In the genomic region with DNA sequence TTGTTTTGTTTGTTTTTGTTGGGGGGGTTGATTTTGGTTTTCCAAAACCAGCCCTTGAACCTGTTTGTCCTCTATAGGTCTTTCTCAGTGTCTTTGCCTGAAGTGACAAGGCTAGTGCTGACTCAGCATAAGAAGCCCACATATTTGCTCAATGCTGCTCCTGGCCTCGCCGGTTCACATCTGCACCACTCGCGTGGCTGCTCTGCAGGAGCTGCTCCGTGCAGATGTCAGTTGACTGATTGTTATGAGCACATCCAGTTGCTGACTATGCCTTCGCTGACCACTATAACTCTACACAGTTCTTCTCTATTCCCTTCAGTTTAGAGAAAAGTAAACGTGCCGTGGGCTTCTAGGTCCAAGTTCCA, we compare ENCODE assay signal across 21 mouse cellular contexts. TPM values are rescaled to one million over a fixed set of nuclear protein-coding genes. Genes with fewer than 3 reads are reported as not detected.
DNase-seq lines count a peak whose midpoint lies in the region; ATAC-seq and TF ChIP-seq lines count a peak whose summit lies in the region.
"Had no signal": no experiment of that assay in that cellular context is flagged by ENCODE, and none has a peak within 500 bp of the region (broad histone marks: within the 10 kb centered on the region; RNA-seq: fewer than 3 reads in every experiment).

No protein-coding gene starts in this region.

- ATAC-seq in forebrain, embryonic 14.5 days: 0 out of 2 replicates have a peak, but pooled peaks have one; percentile 40
- no peak for ATAC-seq in forebrain, embryonic 16.5 days
- ATAC-seq in hindbrain, embryonic 14.5 days (ENCODE audit: low FRiP score): 0 out of 2 replicates have a peak, but pooled peaks have one; percentile 43
- ATAC-seq in neural tube, embryonic 12.5 days (ENCODE audit: low FRiP score, low read depth): peak; percentile 59; the same call in 1 of the 2 replicates
- ATAC-seq: intestine, embryonic 16.5 days had no signal

- H3K9me3 ChIP-seq in forebrain, embryonic 14.5 days (replicated peaks; ENCODE audit: control insufficient read depth, low read length): no peaks in the 10 kb centered on the region
- no peaks in the 10 kb centered on the region for H3K9me3 ChIP-seq in forebrain, embryonic 16.5 days (ENCODE audit: control insufficient read depth, low read length)
- H3K9me3 ChIP-seq in hindbrain, embryonic 14.5 days (ENCODE audit: control insufficient read depth, low read length): no peaks in the 10 kb centered on the region
- no peaks in the 10 kb centered on the region for H3K9me3 ChIP-seq in neural tube, embryonic 12.5 days
- H3K9me3 ChIP-seq: heart, embryonic 13.5 days; stomach, embryonic 15.5 days had no signal

- H3K4me1 ChIP-seq in forebrain, embryonic 14.5 days (ENCODE audit: control insufficient read depth, insufficient read depth, low read length): no peaks in the 10 kb centered on the region; the same call in 1 of the 2 replicates
- peaks cover 7% of the 10 kb centered on the region for H3K4me1 ChIP-seq in forebrain, embryonic 16.5 days (replicated peaks; ENCODE audit: control insufficient read depth, insufficient read depth, low read length)
- 0 out of 2 replicates have a peak, but pooled peaks cover 2% of the 10 kb centered on the region for H3K4me1 ChIP-seq in hindbrain, embryonic 14.5 days (replicated peaks; ENCODE audit: control insufficient read depth, insufficient read depth, low read length)
- peaks cover 12% of the 10 kb centered on the region; the same call in 1 of the 2 replicates for H3K4me1 ChIP-seq in neural tube, embryonic 12.5 days
- H3K4me1 ChIP-seq: heart, embryonic 13.5 days; stomach, embryonic 15.5 days had no signal

- DNase-seq in forebrain, embryonic 14.5 days (ENCODE audit: low spot score): no peak
- DNase-seq in brain, embryonic 14.5 days (ENCODE audit: low read depth): peak; percentile 27
- no peak for DNase-seq in hindbrain, embryonic 14.5 days (ENCODE audit: low spot score)
- DNase-seq in spleen, postnatal 14 days (ENCODE audit: low spot score in 2 of 2): no peak
- no peak for DNase-seq in frontal cortex, adult 2 months (ENCODE audit: extremely low spot score in 1 of 2, low spot score in 1 of 2)
- DNase-seq: B cell, adult 2 months; cerebellum, postnatal 10 days; heart, postnatal 36 days; left cerebral cortex, postnatal 4 days; lung, adult 18-20 months; right cerebral cortex, adult 18-20 months; thymus, adult 2 months had no signal

- no peak overlapping the region for H3K27ac ChIP-seq in forebrain, embryonic 14.5 days (ENCODE audit: low read depth, low read length)
- no peak overlapping the region for H3K27ac ChIP-seq in forebrain, embryonic 16.5 days (ENCODE audit: low read length)
- no peak overlapping the region for H3K27ac ChIP-seq in hindbrain, embryonic 14.5 days
- H3K27ac ChIP-seq in neural tube, embryonic 12.5 days: no peak overlapping the region
- H3K27ac ChIP-seq: heart, embryonic 13.5 days; kidney, postnatal 0 days; stomach, embryonic 15.5 days had no signal

- no peak overlapping the region for H3K4me3 ChIP-seq in forebrain, embryonic 14.5 days (ENCODE audit: low read depth, low read length)
- no peak overlapping the region for H3K4me3 ChIP-seq in forebrain, embryonic 16.5 days (replicated peaks; ENCODE audit: low read length)
- no peak overlapping the region for H3K4me3 ChIP-seq in hindbrain, embryonic 14.5 days (replicated peaks; ENCODE audit: low read length)
- H3K4me3 ChIP-seq in neural tube, embryonic 12.5 days: no peak overlapping the region
- H3K4me3 ChIP-seq: erythroblast, embryonic 14.5 days; heart, embryonic 13.5 days; stomach, embryonic 15.5 days had no signal

- H3K4me2 ChIP-seq in forebrain, embryonic 14.5 days (ENCODE audit: low read length): no peak overlapping the region; the same call in 1 of the 2 replicates
- H3K4me2 ChIP-seq in forebrain, embryonic 16.5 days (ENCODE audit: low read length): no peak overlapping the region
- no peak overlapping the region for H3K4me2 ChIP-seq in hindbrain, embryonic 14.5 days (replicated peaks)
- 0 out of 2 replicates have a peak overlapping the region, but pooled peaks have one; percentile 27 for H3K4me2 ChIP-seq in neural tube, embryonic 12.5 days (replicated peaks)
- H3K4me2 ChIP-seq: heart, embryonic 13.5 days; stomach, embryonic 15.5 days had no signal

- 51% methylated on average over 8 of the region's 8 CpGs for WGBS in forebrain, embryonic 14.5 days
- 66% methylated on average over 8 of the region's 8 CpGs for WGBS in forebrain, embryonic 16.5 days
- 31% methylated on average over 8 of the region's 8 CpGs for WGBS in hindbrain, embryonic 14.5 days
- WGBS in neural tube, embryonic 12.5 days: 41% methylated on average over 8 of the region's 8 CpGs

- H3K27me3 ChIP-seq in forebrain, embryonic 14.5 days (replicated peaks; ENCODE audit: control insufficient read depth, insufficient read depth, low read length): no peaks in the 10 kb centered on the region
- 0 out of 2 replicates have a peak, but pooled peaks cover 4% of the 10 kb centered on the region for H3K27me3 ChIP-seq in forebrain, embryonic 16.5 days (replicated peaks; ENCODE audit: control insufficient read depth, insufficient read depth, low read length)
- H3K27me3 ChIP-seq in hindbrain, embryonic 14.5 days (ENCODE audit: control insufficient read depth, insufficient read depth, low read length): no peaks in the 10 kb centered on the region
- no peaks in the 10 kb centered on the region for H3K27me3 ChIP-seq in neural tube, embryonic 12.5 days (replicated peaks)
- H3K27me3 ChIP-seq: heart, embryonic 13.5 days; stomach, embryonic 15.5 days had no signal

- H3K36me3 ChIP-seq in forebrain, embryonic 14.5 days (ENCODE audit: control insufficient read depth, insufficient read depth, low read length): no peaks in the 10 kb centered on the region
- H3K36me3 ChIP-seq in forebrain, embryonic 16.5 days (ENCODE audit: control insufficient read depth, insufficient read depth): no peaks in the 10 kb centered on the region
- no peaks in the 10 kb centered on the region for H3K36me3 ChIP-seq in hindbrain, embryonic 14.5 days (replicated peaks; ENCODE audit: control insufficient read depth, insufficient read depth)
- H3K36me3 ChIP-seq in neural tube, embryonic 12.5 days: no peaks in the 10 kb centered on the region
- H3K36me3 ChIP-seq: heart, embryonic 13.5 days; stomach, embryonic 15.5 days had no signal

- no peak for TF ChIP-seq POLR2A in brain, embryonic 14.5 days (IDR thresholded peaks at IDR 0.05; ENCODE audit: borderline replicate concordance, extremely low read depth, insufficient read depth, insufficient read length, poor library complexity, severe bottlenecking)

- H3K9ac ChIP-seq in forebrain, embryonic 14.5 days (ENCODE audit: low read length): no peak overlapping the region
- no peak overlapping the region for H3K9ac ChIP-seq in forebrain, embryonic 16.5 days (replicated peaks; ENCODE audit: low read depth, low read length)
- no peak overlapping the region for H3K9ac ChIP-seq in hindbrain, embryonic 14.5 days
- H3K9ac ChIP-seq in neural tube, embryonic 12.5 days: no peak overlapping the region
- H3K9ac ChIP-seq: heart, embryonic 13.5 days; stomach, embryonic 15.5 days had no signal

- TF ChIP-seq CTCF in brain, embryonic 14.5 days (IDR thresholded peaks at IDR 0.05; ENCODE audit: borderline replicate concordance, extremely low read depth, insufficient read depth, insufficient read length): no peak

RNA-seq across cellular contexts. Expression of gene Xirp2, which starts 43.3 kb away (rescaled TPM):
- polyA plus RNA-seq in forebrain, embryonic 14.5 days (2014; fragmentation: Nextera tagmentation; extraction: Ambion mirVana): not detected in 2 replicates
- 0.02 TPM in 1 of 2 replicates, not detected in the other for polyA plus RNA-seq in forebrain, embryonic 16.5 days (2015; fragmentation: Nextera tagmentation; extraction: Ambion mirVana)
- polyA plus RNA-seq in brain, embryonic 14.5 days (2012; rRNA removed): not detected in 2 replicates
- not detected in 2 replicates for polyA plus RNA-seq in hindbrain, embryonic 14.5 days (2014; fragmentation: Nextera tagmentation; extraction: Ambion mirVana)
- polyA plus RNA-seq in neural tube, embryonic 12.5 days (2016; fragmentation: Nextera tagmentation; extraction: Ambion mirVana): not detected in 2 replicates
- 0.02 TPM in 2 replicates for polyA plus RNA-seq in frontal cortex, adult 2 months (2012; rRNA removed)
- polyA plus RNA-seq: embryonic facial prominence, embryonic 11.5 days; erythroblast, embryonic 14.5 days; intestine, embryonic 16.5 days; kidney, postnatal 0 days; liver, adult 2 months; stomach, embryonic 15.5 days had no signal

RNA-seq across cellular contexts. Expression of gene Gm26727, which starts 56.1 kb away (rescaled TPM):
- polyA plus RNA-seq in forebrain, embryonic 14.5 days (2014; fragmentation: Nextera tagmentation; extraction: Ambion mirVana): not detected in 2 replicates
- not detected in 2 replicates for polyA plus RNA-seq in forebrain, embryonic 16.5 days (2015; fragmentation: Nextera tagmentation; extraction: Ambion mirVana)
- polyA plus RNA-seq in brain, embryonic 14.5 days (2012; rRNA removed): not detected in 2 replicates
- polyA plus RNA-seq in hindbrain, embryonic 14.5 days (2014; fragmentation: Nextera tagmentation; extraction: Ambion mirVana): not detected in 2 replicates
- polyA plus RNA-seq in neural tube, embryonic 12.5 days (2016; fragmentation: Nextera tagmentation; extraction: Ambion mirVana): not detected in 2 replicates
- not detected in 2 replicates for polyA plus RNA-seq in frontal cortex, adult 2 months (2012; rRNA removed)
- polyA plus RNA-seq: embryonic facial prominence, embryonic 11.5 days; erythroblast, embryonic 14.5 days; heart, embryonic 13.5 days; intestine, embryonic 16.5 days; kidney, postnatal 0 days; liver, adult 2 months; stomach, embryonic 15.5 days; thymus, adult 2 months had no signal
